Mouse (Mus musculus): ENCODE measurements around the gene Shisal2b.
"Not testable (repeated sequence)": the region's sequence is repeated elsewhere in the genome, so short reads cannot be mapped to it uniquely, and the experiment has no call there.

The Shisal2b gene

GRCm38 (mm10) chr13:104863127-104863979 is at the start of gene Shisal2b:
Gene Shisal2b, minus strand, starts transcription at chr13:104863893.
- no peak for DNase-seq (ENCODE audit: extremely low read depth, low read depth)

GRCm38 (mm10) chr13:104911626-104912025 is 47.9 kb upstream of the Shisal2b start:
- not testable (repeated sequence) for DNase-seq (ENCODE audit: extremely low read depth, low read depth)

GRCm38 (mm10) chr13:104911006-104911405 is 47.3 kb upstream of the Shisal2b start:
- DNase-seq (ENCODE audit: extremely low read depth, low read depth), result not testable (repeated sequence)

GRCm38 (mm10) chr13:104908691-104909090 is 45.0 kb upstream of the Shisal2b start:
- DNase-seq (ENCODE audit: extremely low read depth, low read depth), result no peak

GRCm38 (mm10) chr13:104894771-104895170 is 31.1 kb upstream of the Shisal2b start:
- no peak for DNase-seq (ENCODE audit: extremely low read depth, low read depth)

- DNase-seq (ENCODE audit: extremely low read depth, low read depth), result no peak
These were observed 28.6 kb upstream of the Shisal2b start for GRCm38 (mm10) chr13:104892337-104892736.

- no peak for DNase-seq (ENCODE audit: extremely low read depth, low read depth)
These were observed 22.8 kb upstream of the Shisal2b start for GRCm38 (mm10) chr13:104886308-104887032.

GRCm38 (mm10) chr13:104883566-104884249 is 20.0 kb upstream of the Shisal2b start:
- no peak for DNase-seq (ENCODE audit: extremely low read depth, low read depth)

- DNase-seq (ENCODE audit: extremely low read depth, low read depth), result no peak
These were observed 14.8 kb upstream of the Shisal2b start for GRCm38 (mm10) chr13:104878508-104878907.

- DNase-seq (ENCODE audit: extremely low read depth, low read depth), result no peak
These were observed 6.2 kb upstream of the Shisal2b start for GRCm38 (mm10) chr13:104869907-104870306.

GRCm38 (mm10) chr13:104866726-104867125 is 3.0 kb upstream of the Shisal2b start:
- DNase-seq (ENCODE audit: extremely low read depth, low read depth), result no peak

GRCm38 (mm10) chr13:104853645-104854044 is 10.0 kb downstream of the Shisal2b start:
- DNase-seq (ENCODE audit: extremely low read depth, low read depth), result no peak

GRCm38 (mm10) chr13:104843295-104844089 is 20.2 kb downstream of the Shisal2b start:
- DNase-seq (ENCODE audit: extremely low read depth, low read depth), result no peak

GRCm38 (mm10) chr13:104841937-104842336 is 21.8 kb downstream of the Shisal2b start:
- DNase-seq (ENCODE audit: extremely low read depth, low read depth), result no peak

GRCm38 (mm10) chr13:104837628-104838027 is 26.1 kb downstream of the Shisal2b start:
- no peak for DNase-seq (ENCODE audit: extremely low read depth, low read depth)

GRCm38 (mm10) chr13:104832811-104833210 is 30.9 kb downstream of the Shisal2b start:
- DNase-seq (ENCODE audit: extremely low read depth, low read depth), result no peak

- peak; percentile 48 for DNase-seq (ENCODE audit: extremely low read depth, low read depth)
These were observed 38.2 kb downstream of the Shisal2b start for GRCm38 (mm10) chr13:104825470-104825869.

GRCm38 (mm10) chr13:104822411-104822838 is 41.3 kb downstream of the Shisal2b start:
- DNase-seq (ENCODE audit: extremely low read depth, low read depth), result peak; percentile 10

GRCm38 (mm10) chr13:104821908-104822307 is 41.8 kb downstream of the Shisal2b start:
- DNase-seq (ENCODE audit: extremely low read depth, low read depth), result peak; percentile 32

GRCm38 (mm10) chr13:104821192-104821591 is 42.5 kb downstream of the Shisal2b start:
- DNase-seq (ENCODE audit: extremely low read depth, low read depth), result peak; percentile 43

- no peak for DNase-seq (ENCODE audit: extremely low read depth, low read depth)
These were observed 46.0 kb downstream of the Shisal2b start for GRCm38 (mm10) chr13:104817696-104818095.
